Mouse (Mus musculus) liver, embryonic 11.5 days (tissue): ENCODE measurements at regions not wholly inside any gene's neighbourhood (a gene's known extent, or its start where the extent isn't known, plus 50 kb on each side); places are given as distances from the start of the nearest gene placed in this dataset.

Experiments
- ATAC-seq: fragments of 200-750 bp; cut with Nextera tagmentation; replicated peaks from 2 replicates; pipeline ENCODE4 v1.8.0; 2017; ENCODE audit warnings: moderate number of reproducible peaks, mild to moderate bottlenecking, moderate TSS enrichment, moderate library complexity; ENCODE audit not compliant: low FRiP score
- DNase-seq: peaks from one replicate; pipeline ENCODE4 v3.0.0-alpha.2; 2017; ENCODE audit warnings: low spot score
- H3K27ac ChIP-seq: fragments of 300-500 bp; sonication (generic); 2 replicates; pipeline ENCODE4 v1.5.1; 2014; ENCODE audit warnings: mild to moderate bottlenecking, low read depth, low read length, control low read depth
- H3K27me3 ChIP-seq: fragments of 300-500 bp; sonication (generic); replicated peaks from 2 replicates; pipeline ENCODE4 v1.6.1; 2014; ENCODE audit warnings: low read length, mixed read lengths; ENCODE audit not compliant: control insufficient read depth, insufficient read depth
- H3K36me3 ChIP-seq: fragments of 300-500 bp; sonication (generic); 2 replicates; pipeline ENCODE4 v1.6.1; 2014; ENCODE audit warnings: mild to moderate bottlenecking, low read length, moderate library complexity, mixed read lengths; ENCODE audit not compliant: control insufficient read depth, insufficient read depth
- H3K4me1 ChIP-seq: fragments of 300-500 bp; sonication (generic); replicated peaks from 2 replicates; pipeline ENCODE4 v1.6.1; 2014; ENCODE audit warnings: low read length, mixed read lengths; ENCODE audit not compliant: control insufficient read depth, insufficient read depth
- H3K4me2 ChIP-seq: fragments of 300-500 bp; sonication (generic); 2 replicates; pipeline ENCODE4 v1.6.1; 2014; ENCODE audit warnings: mild to moderate bottlenecking, control low read depth, moderate library complexity
- H3K4me3 ChIP-seq: fragments of 300-500 bp; sonication (generic); 2 replicates; pipeline ENCODE4 v1.5.1; 2014; ENCODE audit warnings: low read depth, low read length, control low read depth
- H3K9ac ChIP-seq: fragments of 300-500 bp; sonication (generic); 2 replicates; pipeline ENCODE4 v1.6.1; 2014; ENCODE audit warnings: low read depth, low read length, control low read depth
- H3K9me3 ChIP-seq: fragments of 300-500 bp; sonication (generic); 2 replicates; pipeline ENCODE4 v1.6.1; 2016; ENCODE audit warnings: low read length, inconsistent platforms, mixed read lengths; ENCODE audit not compliant: control insufficient read depth
- WGBS: fragments of 180-500 bp; shearing (Covaris S2); extraction: QIAGEN DNeasy Blood & Tissue Kit; methylation state at CpG from one replicate; pipeline ENCODE4 v1.1.7; 2014; 5-methylcytosine and 5-hydroxymethylcytosine counted together

- H3K27ac ChIP-seq = no peak overlapping the region
- no peak overlapping the region for H3K9ac ChIP-seq
- no peak overlapping the region for H3K4me2 ChIP-seq
- no peaks in the 10 kb centered on the region for H3K9me3 ChIP-seq
- ATAC-seq = no peak
- H3K4me1 ChIP-seq = no peaks in the 10 kb centered on the region
- 78% methylated on average over 2 of the region's 2 CpGs for WGBS
- no peaks in the 10 kb centered on the region for H3K36me3 ChIP-seq
- DNase-seq = no peak
- no peaks in the 10 kb centered on the region for H3K27me3 ChIP-seq
- no peak overlapping the region for H3K4me3 ChIP-seq
Observed at GRCm38 (mm10) chr10:98016596-98017304, 290.2 kb upstream of the C030005K15Rik start.

GRCm38 (mm10) chr10:98029124-98029523, 302.6 kb upstream of the C030005K15Rik start:
- WGBS = 72% methylated on average over 8 of the region's 8 CpGs

GRCm38 (mm10) chr10:98029621-98030020, 303.1 kb upstream of the C030005K15Rik start:
- no peak overlapping the region for H3K4me3 ChIP-seq
- DNase-seq = no peak
- H3K36me3 ChIP-seq = no peaks in the 10 kb centered on the region
- H3K9ac ChIP-seq = no peak overlapping the region
- 44% methylated on average over 3 of the region's 3 CpGs for WGBS
- no peaks in the 10 kb centered on the region for H3K9me3 ChIP-seq
- H3K27me3 ChIP-seq = no peaks in the 10 kb centered on the region
- no peaks in the 10 kb centered on the region for H3K4me1 ChIP-seq
- H3K4me2 ChIP-seq = no peak overlapping the region
- no peak for ATAC-seq
- no peak overlapping the region for H3K27ac ChIP-seq

More at GRCm38 (mm10) chr10:98029124-98029523, 302.6 kb upstream of the C030005K15Rik start:
- Histone ChIP-seq H3K9me3 (no peaks in the 10 kb centered on the region), H3K9ac (no peak overlapping the region), H3K27me3 (no peaks in the 10 kb centered on the region), H3K4me2 (no peak overlapping the region), H3K36me3 (no peaks in the 10 kb centered on the region), H3K27ac (no peak overlapping the region), H3K4me1 (no peaks in the 10 kb centered on the region), H3K4me3 (no peak overlapping the region)
- DNase-seq (no peak), ATAC-seq (no peak)

DNA sequence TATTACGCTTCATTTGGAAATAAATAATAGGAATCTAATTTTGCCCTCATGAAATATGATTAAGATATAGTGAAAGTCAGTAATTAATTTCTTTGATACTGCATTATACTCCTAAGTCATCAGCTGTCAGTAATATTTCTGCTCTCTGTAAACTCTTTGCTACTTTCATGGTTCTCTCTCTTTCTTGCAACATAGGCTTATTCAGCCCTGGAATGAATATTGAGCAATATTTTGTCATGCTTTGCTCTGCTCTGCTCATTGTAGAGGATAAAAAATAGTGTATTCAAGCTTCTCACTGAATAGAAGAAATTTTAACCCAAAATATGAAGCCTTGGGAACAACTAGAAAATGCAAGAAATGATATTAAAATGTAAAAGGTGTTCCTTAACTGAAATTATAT, 306.1 kb upstream of the C030005K15Rik start:
- 90% methylated on average over 1 of the region's 1 CpGs for WGBS
- H3K4me2 ChIP-seq = no peak overlapping the region
- H3K27ac ChIP-seq = no peak overlapping the region
- no peak overlapping the region for H3K4me3 ChIP-seq
- DNase-seq (no peak), ATAC-seq (no peak)
- H3K9ac ChIP-seq = no peak overlapping the region
- H3K4me1 ChIP-seq = no peaks in the 10 kb centered on the region
- H3K36me3 ChIP-seq = no peaks in the 10 kb centered on the region
- no peaks in the 10 kb centered on the region for H3K9me3 ChIP-seq
- H3K27me3 ChIP-seq = no peaks in the 10 kb centered on the region

GRCm38 (mm10) chr10:98041766-98042165, 315.2 kb upstream of the C030005K15Rik start:
- no peaks in the 10 kb centered on the region for H3K36me3 ChIP-seq
- no peaks in the 10 kb centered on the region for H3K27me3 ChIP-seq
- H3K9ac ChIP-seq = no peak overlapping the region
- ATAC-seq (no peak), DNase-seq (no peak)
- no peak overlapping the region for H3K4me2 ChIP-seq
- no peak overlapping the region for H3K27ac ChIP-seq
- no peaks in the 10 kb centered on the region for H3K4me1 ChIP-seq
- H3K9me3 ChIP-seq = no peaks in the 10 kb centered on the region
- WGBS = 83% methylated on average over 4 of the region's 4 CpGs
- no peak overlapping the region for H3K4me3 ChIP-seq

DNA sequence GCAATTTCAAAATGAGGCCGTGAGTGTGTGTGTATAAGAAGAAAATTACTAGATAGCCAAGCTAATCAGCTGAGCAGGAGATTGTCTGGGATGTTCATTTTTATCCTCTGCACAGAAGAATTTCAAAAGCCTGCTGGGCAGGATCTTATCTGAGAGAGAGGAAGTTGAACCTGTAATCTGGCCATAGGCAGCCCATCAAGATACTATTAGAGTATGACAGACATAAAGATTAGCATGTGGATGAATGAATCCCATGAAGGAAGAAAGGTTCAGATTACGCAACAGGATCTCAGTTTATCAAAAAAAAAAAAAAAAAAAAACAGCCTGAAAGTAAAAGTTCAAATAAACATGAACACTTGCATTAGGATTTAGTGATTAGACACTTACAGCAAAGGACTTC, 317.3 kb upstream of the C030005K15Rik start:
- 46% methylated on average over 2 of the region's 2 CpGs for WGBS
- Histone ChIP-seq H3K36me3 (no peaks in the 10 kb centered on the region), H3K4me1 (no peaks in the 10 kb centered on the region), H3K27ac (no peak overlapping the region), H3K9ac (no peak overlapping the region), H3K27me3 (no peaks in the 10 kb centered on the region), H3K9me3 (no peaks in the 10 kb centered on the region), H3K4me2 (no peak overlapping the region), H3K4me3 (no peak overlapping the region)
- ATAC-seq (no peak), DNase-seq (no peak)

DNA sequence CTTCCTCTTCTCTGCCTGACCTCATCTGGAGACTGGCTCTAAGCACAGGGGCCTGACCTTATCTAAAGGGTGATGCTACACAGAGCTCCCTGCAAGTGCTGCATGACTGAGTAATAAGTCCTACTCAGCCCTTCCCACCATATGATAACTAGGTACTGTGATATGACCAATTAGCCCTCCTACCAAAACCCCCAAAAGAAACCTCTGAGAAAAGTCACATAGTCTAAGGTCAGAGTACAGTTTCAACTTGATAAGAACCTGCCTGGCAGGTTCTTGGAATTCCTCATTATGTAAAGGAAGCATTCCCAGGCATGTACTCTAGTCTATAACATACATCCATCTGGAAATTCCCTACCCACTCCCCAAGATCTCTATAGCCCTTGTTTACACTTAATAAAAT, 318.0 kb upstream of the C030005K15Rik start:
- no peak overlapping the region for H3K4me2 ChIP-seq
- H3K9me3 ChIP-seq = no peaks in the 10 kb centered on the region
- H3K27ac ChIP-seq = no peak overlapping the region
- no peak overlapping the region for H3K9ac ChIP-seq
- H3K4me3 ChIP-seq = no peak overlapping the region
- no peaks in the 10 kb centered on the region for H3K36me3 ChIP-seq
- DNase-seq (no peak), ATAC-seq (no peak)
- H3K27me3 ChIP-seq = no peaks in the 10 kb centered on the region
- H3K4me1 ChIP-seq = no peaks in the 10 kb centered on the region

GRCm38 (mm10) chr10:98073432-98073831, 346.9 kb upstream of the C030005K15Rik start:
- no peak overlapping the region for H3K4me3 ChIP-seq
- 65% methylated on average over 2 of the region's 2 CpGs for WGBS
- no peak overlapping the region for H3K27ac ChIP-seq
- H3K9ac ChIP-seq = no peak overlapping the region
- no peaks in the 10 kb centered on the region for H3K9me3 ChIP-seq
- H3K4me1 ChIP-seq = no peaks in the 10 kb centered on the region
- H3K36me3 ChIP-seq = no peaks in the 10 kb centered on the region
- no peak for DNase-seq
- H3K27me3 ChIP-seq = no peaks in the 10 kb centered on the region
- ATAC-seq = no peak
- no peak overlapping the region for H3K4me2 ChIP-seq

DNA sequence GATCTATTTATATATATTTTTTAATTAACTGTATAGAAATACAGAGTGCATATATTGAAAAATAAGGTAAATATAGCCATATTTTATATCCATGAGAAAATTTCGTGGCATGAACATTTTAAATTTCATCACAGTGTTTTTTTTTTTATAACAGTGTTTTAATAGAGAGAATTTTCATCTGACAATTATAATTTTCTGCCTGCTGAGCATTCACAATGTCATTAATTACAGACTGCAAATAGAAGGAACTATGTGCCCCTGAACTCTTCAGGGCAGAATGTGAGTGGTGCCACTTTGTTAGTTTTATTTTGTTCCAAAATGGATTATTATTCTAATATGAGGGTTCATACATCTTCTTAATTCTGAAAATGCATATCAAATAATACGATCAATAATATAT, 358.3 kb upstream of the C030005K15Rik start:
- no peak overlapping the region for H3K9ac ChIP-seq
- no peaks in the 10 kb centered on the region for H3K27me3 ChIP-seq
- H3K9me3 ChIP-seq = no peaks in the 10 kb centered on the region
- 55% methylated on average over 2 of the region's 2 CpGs for WGBS
- no peak overlapping the region for H3K4me2 ChIP-seq
- DNase-seq = no peak
- no peaks in the 10 kb centered on the region for H3K4me1 ChIP-seq
- H3K4me3 ChIP-seq = no peak overlapping the region
- no peaks in the 10 kb centered on the region for H3K36me3 ChIP-seq
- no peak for ATAC-seq
- no peak overlapping the region for H3K27ac ChIP-seq
